Mouse (Mus musculus): Measurements from ENCODE around the gene Tmem178b. TPM values are rescaled to one million over a fixed set of nuclear protein-coding genes. Genes with fewer than 3 reads are reported as not detected.

Tmem178b gene
- polyA plus RNA-seq (2017; shearing (Covaris generic)) = not detected

DNA sequence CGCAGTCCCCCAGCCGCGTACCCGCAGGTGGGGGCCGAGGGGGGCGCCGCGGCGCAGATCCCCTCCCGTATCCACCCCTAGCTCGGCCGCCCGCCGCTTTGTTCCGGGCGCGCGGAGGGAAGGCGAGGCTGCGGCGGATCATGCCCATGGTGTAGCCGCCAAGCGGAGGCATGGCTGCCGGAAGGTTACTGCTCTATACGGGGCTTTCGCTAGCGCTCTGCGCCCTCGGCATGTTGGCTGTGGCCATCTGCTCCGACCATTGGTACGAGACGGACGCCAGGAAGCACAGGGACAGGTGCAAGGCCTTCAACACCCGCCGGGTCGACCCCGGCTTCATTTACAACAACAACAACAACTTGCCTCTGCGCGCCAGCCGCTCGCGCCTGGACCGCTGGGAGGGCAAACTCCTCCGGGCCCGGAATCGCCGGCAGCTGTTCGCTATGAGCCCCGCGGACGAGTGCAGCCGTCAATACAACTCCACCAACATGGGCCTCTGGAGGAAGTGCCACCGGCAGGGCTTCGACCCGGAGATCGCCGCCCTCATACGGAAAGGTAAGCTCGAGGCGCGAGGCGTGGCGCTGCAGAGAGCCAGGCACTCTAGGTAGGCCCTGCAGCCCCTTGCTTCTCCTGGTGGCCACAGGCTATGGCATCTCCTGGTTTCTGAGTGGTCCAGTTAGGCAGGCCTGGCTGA lies at the start of gene Tmem178b:
Tmem178b (plus strand) TSS at position 371 of the 691 bp plus-strand sequence.

Other genes starting within 250 kb of the Tmem178b start
- 14.6 TPM for gene Braf, start 147.8 kb upstream of the Tmem178b start, polyA plus RNA-seq (2017; shearing (Covaris generic))
- 140 TPM for gene Mrps33, start 62.3 kb upstream of the Tmem178b start, polyA plus RNA-seq (2017; shearing (Covaris generic))